Mouse (Mus musculus) MEL (cell line): Measurements from ENCODE around the gene Asna1. TPM values are rescaled to one million over a fixed set of nuclear protein-coding genes. Genes with fewer than 3 reads are reported as not detected.

Source experiments
- DNase-seq: peaks from one replicate; pipeline ENCODE4 v3.0.0; 2011; ENCODE audit warnings: low read depth, low spot score
- H3K27ac ChIP-seq: 2 replicates; pipeline ENCODE4 v1.5.1; 2012; ENCODE audit warnings: low read depth, mild to moderate bottlenecking, control low read depth, low read length, moderate library complexity; ENCODE audit not compliant: control insufficient read depth
- H3K27me3 ChIP-seq, 2 experiments: fragments of 150-350 bp in 1 of 2; sonication (generic) in 1 of 2; 2 replicates each; pipeline ENCODE4 v1.6.1; 2012; ENCODE audit warnings: low read length in 2 of 2, mild to moderate bottlenecking in 2 of 2, improper control_type of control experiment in 1 of 2, moderate library complexity in 1 of 2; ENCODE audit not compliant: insufficient read depth in 2 of 2, control insufficient read depth in 1 of 2
- H3K36me3 ChIP-seq, 2 experiments: 2 replicates each; pipeline ENCODE4 v1.6.1; 2012 to 2014; ENCODE audit warnings: low read length in 2 of 2, improper control_type of control experiment in 1 of 2, inconsistent platforms in 1 of 2, mild to moderate bottlenecking in 1 of 2; ENCODE audit not compliant: insufficient read depth in 2 of 2, control insufficient read depth in 1 of 2
- H3K4me1 ChIP-seq, 2 experiments: fragments of 150-350 bp in 1 of 2; sonication (generic) in 1 of 2; 2 replicates each; pipeline ENCODE4 v1.6.1; 2012; ENCODE audit warnings: low read length in 2 of 2, improper control_type of control experiment in 1 of 2, mild to moderate bottlenecking in 1 of 2; ENCODE audit not compliant: insufficient read depth in 2 of 2, control insufficient read depth in 1 of 2
- H3K4me3 ChIP-seq, 2 experiments: fragments of 150-350 bp in 1 of 2; sonication (generic) in 1 of 2; 2 replicates each; pipeline ENCODE4 v1.5.1; 2012; ENCODE audit warnings: low read depth in 2 of 2, low read length in 2 of 2, mild to moderate bottlenecking in 2 of 2, moderate library complexity in 2 of 2, control low read depth in 1 of 2, improper control_type of control experiment in 1 of 2; ENCODE audit not compliant: control insufficient read depth in 1 of 2, insufficient read depth in 1 of 2
- H3K79me2 ChIP-seq: 2 replicates; pipeline ENCODE4 v1.6.1; 2012; ENCODE audit warnings: mild to moderate bottlenecking, low read length, moderate library complexity; ENCODE audit not compliant: control insufficient read depth, poor library complexity, insufficient read depth
- H3K9ac ChIP-seq: 2 replicates; pipeline ENCODE4 v1.6.1; 2012; ENCODE audit warnings: low read depth, mild to moderate bottlenecking, control low read depth, low read length, moderate library complexity; ENCODE audit not compliant: control insufficient read depth, poor library complexity, severe bottlenecking
- H3K9me3 ChIP-seq: fragments of 150-350 bp; sonication (generic); replicated peaks from 2 replicates; pipeline ENCODE4 v1.6.1; 2012; ENCODE audit warnings: mild to moderate bottlenecking, low read length, improper control_type of control experiment, moderate library complexity; ENCODE audit not compliant: insufficient read depth
- BHLHE40 ChIP-seq: IDR thresholded peaks from 2 replicates; pipeline ENCODE4 v1.6.1; 2012; ENCODE audit warnings: low read depth, mild to moderate bottlenecking, inconsistent platforms, low read length, improper control_type of control experiment, borderline replicate concordance
- CHD2 ChIP-seq: IDR thresholded peaks from 2 replicates; pipeline ENCODE4 v1.6.1; 2011; ENCODE audit warnings: low read length, improper control_type of control experiment
- E2F4 ChIP-seq: IDR thresholded peaks from 2 replicates; pipeline ENCODE4 v1.6.1; 2011; ENCODE audit warnings: low read depth, low read length, improper control_type of control experiment, borderline replicate concordance
- EP300 ChIP-seq, 2 experiments: IDR thresholded peaks; 2 replicates each; pipeline ENCODE4 v1.6.1; 2011; ENCODE audit warnings: improper control_type of control experiment in 2 of 2, low read length in 2 of 2, low read depth in 1 of 2, mild to moderate bottlenecking in 1 of 2
- ETS1 ChIP-seq: IDR thresholded peaks from 2 replicates; pipeline ENCODE4 v1.6.1; 2012; ENCODE audit warnings: low read depth, mild to moderate bottlenecking, inconsistent platforms, low read length, improper control_type of control experiment, moderate library complexity
- GABPA ChIP-seq: IDR thresholded peaks from 2 replicates; pipeline ENCODE4 v1.6.1; 2012; ENCODE audit warnings: low read depth, mild to moderate bottlenecking, inconsistent platforms, low read length, improper control_type of control experiment, moderate library complexity
- GATA1 ChIP-seq: IDR thresholded peaks from 2 replicates; pipeline ENCODE4 v1.6.1; 2011; ENCODE audit warnings: low read depth, low read length, improper control_type of control experiment
- MAFK ChIP-seq: IDR thresholded peaks from 2 replicates; pipeline ENCODE4 v1.6.1; 2011; ENCODE audit warnings: low read depth, mild to moderate bottlenecking, low read length, improper control_type of control experiment, borderline replicate concordance
- MAX ChIP-seq: IDR thresholded peaks from 2 replicates; pipeline ENCODE4 v1.6.1; 2011; ENCODE audit warnings: low read length, improper control_type of control experiment
- MAZ ChIP-seq: IDR thresholded peaks from 2 replicates; pipeline ENCODE4 v1.6.1; 2012; ENCODE audit warnings: low read depth, mild to moderate bottlenecking, inconsistent platforms, low read length, improper control_type of control experiment
- MEF2A ChIP-seq: IDR thresholded peaks from 2 replicates; pipeline ENCODE4 v1.6.1; 2014; ENCODE audit warnings: low read depth, mild to moderate bottlenecking, inconsistent platforms, low read length, improper control_type of control experiment; ENCODE audit not compliant: poor library complexity, insufficient replicate concordance, severe bottlenecking; ENCODE audit errors: extremely low read depth
- MXI1 ChIP-seq: IDR thresholded peaks from 2 replicates; pipeline ENCODE4 v1.6.1; 2011; ENCODE audit warnings: mild to moderate bottlenecking, low read depth, low read length, improper control_type of control experiment
- MYB ChIP-seq: IDR thresholded peaks from 2 replicates; pipeline ENCODE4 v1.6.1; 2011; ENCODE audit warnings: mild to moderate bottlenecking, low read depth, low read length, improper control_type of control experiment
- MYC ChIP-seq: IDR thresholded peaks from 2 replicates; pipeline ENCODE4 v1.6.1; 2011; ENCODE audit warnings: low read depth, mild to moderate bottlenecking, low read length, improper control_type of control experiment, moderate library complexity
- NELFE ChIP-seq: IDR thresholded peaks from 2 replicates; pipeline ENCODE4 v1.6.1; 2011; ENCODE audit warnings: low read depth, low read length, improper control_type of control experiment
- RCOR1 ChIP-seq: IDR thresholded peaks from 2 replicates; pipeline ENCODE4 v1.6.1; 2012; ENCODE audit warnings: low read depth, mild to moderate bottlenecking, inconsistent platforms, low read length, improper control_type of control experiment
- TAL1 ChIP-seq: IDR thresholded peaks from 2 replicates; pipeline ENCODE4 v1.6.1; 2012; ENCODE audit warnings: mild to moderate bottlenecking, inconsistent platforms, low read length, moderate library complexity, mixed read lengths
- USF1 ChIP-seq: IDR thresholded peaks from 2 replicates; pipeline ENCODE4 v1.6.1; 2014; ENCODE audit warnings: low read depth, mild to moderate bottlenecking, inconsistent platforms, low read length, improper control_type of control experiment, moderate library complexity
- USF2 ChIP-seq, 2 experiments: IDR thresholded peaks; 2 replicates each; pipeline ENCODE4 v1.6.1; 2011 to 2012; ENCODE audit warnings: improper control_type of control experiment in 2 of 2, low read length in 2 of 2, borderline replicate concordance in 1 of 2, inconsistent platforms in 1 of 2, low read depth in 1 of 2, mild to moderate bottlenecking in 1 of 2; ENCODE audit not compliant: insufficient read depth in 1 of 2
- ZKSCAN1 ChIP-seq: IDR thresholded peaks from 2 replicates; pipeline ENCODE4 v1.6.1; 2012; ENCODE audit warnings: low read depth, mild to moderate bottlenecking, inconsistent platforms, low read length, improper control_type of control experiment, moderate library complexity
- polyA plus RNA-seq, 2 experiments: library from polyadenylated mRNA; stranded (reverse) in 1 of 2; unstranded in 1 of 2; fragments of >175 nt in 1 of 2; fragments of >200 nt in 1 of 2; gene quantifications; 2 replicates each; pipeline versions ENCODE4 v1.2.1 to v1.2.4; 2012; ENCODE audit warnings: low replicate concordance in 2 of 2, low read depth in 1 of 2; ENCODE audit not compliant: insufficient read length in 2 of 2, insufficient read depth in 1 of 2, missing spikeins in 1 of 2
- total RNA-seq: library from RNA; depleted of rRNA; stranded (reverse); fragments of 300-350 nt; gene quantifications from 2 replicates; pipeline ENCODE4 v1.2.3, GENCODE M21; 2012

Gene Asna1
- total and polyA plus RNA-seq, 3 experiments = 132 to 192 TPM; not detected in 1

DNA sequence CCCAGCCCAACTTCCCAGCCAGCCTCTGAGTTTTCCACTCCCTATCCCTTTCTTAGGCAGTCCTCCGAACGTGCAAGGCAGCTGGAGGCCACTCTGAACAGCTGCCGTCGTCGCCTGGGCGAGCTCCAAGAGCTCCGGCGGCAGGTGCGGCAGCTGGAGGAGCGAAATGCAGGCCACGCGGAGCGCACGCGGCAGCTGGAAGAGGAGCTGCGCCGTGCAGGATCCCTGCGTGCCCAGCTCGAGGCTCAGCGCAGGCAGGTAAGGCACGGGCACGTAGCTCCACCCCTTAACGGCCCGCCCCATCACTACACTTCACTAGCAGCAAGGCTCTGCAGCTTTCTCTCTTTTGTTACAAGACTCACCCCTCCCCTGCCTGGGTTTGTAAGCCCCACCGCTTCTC is 29.4 kb downstream of the Asna1 start:
- Histone ChIP-seq H3K9ac (no peak overlapping the region), H3K27ac (no peak overlapping the region), H3K4me1 (peaks cover 0 to 9% of the 10 kb centered on the region in 2 experiments; a peak in 3 of 4 replicates), H3K4me3 (no peak overlapping the region), H3K9me3 (no peaks in the 10 kb centered on the region), H3K79me2 (no peaks in the 10 kb centered on the region), H3K36me3 (no peaks in the 10 kb centered on the region), H3K27me3 (no peaks in the 10 kb centered on the region)
- TF ChIP-seq GATA1 (no peak), MXI1 (no peak), EP300 (IDR thresholded peaks at IDR 0.05; ENCODE audit: low read depth in 1 of 2, low read length in 2 of 2) (no peak), ZKSCAN1 (no peak), USF1 (no peak), TAL1 (no peak), MYB (no peak), USF2 (IDR thresholded peaks at IDR 0.05; ENCODE audit: borderline replicate concordance in 1 of 2, insufficient read depth in 1 of 2, low read depth in 1 of 2, low read length in 2 of 2) (no peak), MAFK (no peak), NELFE (no peak), MAX (no peak), BHLHE40 (no peak), GABPA (no peak), MYC (no peak), RCOR1 (no peak), CHD2 (no peak), E2F4 (no peak)
- DNase-seq = no peak

DNA sequence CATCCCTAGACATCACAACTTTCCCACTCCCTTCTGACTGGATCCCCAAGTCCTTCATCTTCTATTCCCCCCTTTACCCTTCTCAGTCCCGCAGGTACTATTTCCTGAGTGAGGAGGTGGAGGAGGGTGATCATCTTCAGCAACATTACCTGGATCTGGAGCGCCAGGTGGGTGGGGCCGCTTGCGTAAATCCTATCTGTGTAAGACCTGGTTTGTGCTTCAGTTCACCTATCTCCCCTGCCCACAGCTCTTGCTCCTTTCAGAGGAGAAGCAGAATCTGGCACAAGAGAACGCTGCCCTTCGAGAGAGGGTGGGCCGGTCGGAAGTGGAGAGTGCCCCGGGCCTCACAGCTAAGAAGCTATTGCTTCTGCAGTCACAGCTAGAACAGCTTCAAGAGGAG is 30.7 kb downstream of the Asna1 start:
- peaks cover 0 to 1% of the 10 kb centered on the region in 2 experiments; a peak in 1 of 4 replicates for H3K36me3 ChIP-seq
- TF ChIP-seq RCOR1 (no peak), GABPA (no peak), MEF2A (no peak), USF2 (IDR thresholded peaks at IDR 0.05; ENCODE audit: borderline replicate concordance in 1 of 2, insufficient read depth in 1 of 2, low read depth in 1 of 2, low read length in 2 of 2) (no peak), MAZ (no peak), EP300 (IDR thresholded peaks at IDR 0.05; ENCODE audit: low read depth in 1 of 2, low read length in 2 of 2) (no peak), CHD2 (no peak), ETS1 (no peak)
- no peak overlapping the region for H3K4me3 ChIP-seq
- no peaks in the 10 kb centered on the region; the same call in 1 of the 2 replicates for H3K79me2 ChIP-seq
- no peak overlapping the region for H3K9ac ChIP-seq
- peaks cover 0 to 11% of the 10 kb centered on the region in 2 experiments; a peak in 3 of 4 replicates for H3K4me1 ChIP-seq
- H3K27ac ChIP-seq = no peak overlapping the region
- DNase-seq = no peak
- no peaks in the 10 kb centered on the region for H3K27me3 ChIP-seq
- H3K9me3 ChIP-seq = no peaks in the 10 kb centered on the region
